Mouse (Mus musculus) central nervous system, embryonic 18 days (tissue): ENCODE results near the gene Ten1. TPM values are rescaled to one million over a fixed set of nuclear protein-coding genes. Genes with fewer than 3 reads are reported as not detected.

Experiments
- polyA plus RNA-seq: library from polyadenylated mRNA; depleted of rRNA; stranded (reverse); fragments of >200 nt; gene quantifications from 2 replicates; pipeline ENCODE4 v1.2.3, GENCODE M21; 2012; rRNA removed

Gene Ten1
- polyA plus RNA-seq, result 57.2 and 60.7 TPM in 2 replicates

GRCm38 (mm10) chr11:116198639-116199531, at the start of gene Ten1, which contains the start of gene Acox1:
Ten1 (plus strand) TSS chr11:116198855.
Acox1 (minus strand) TSS chr11:116199045.

GRCm38 (mm10) chr11:116167884-116168439, 30.7 kb upstream of the Ten1 start, which contains the start of gene Fbf1:
Fbf1 (minus strand) TSS chr11:116168166.

GRCm38 (mm10) chr11:116237742-116238395, 39.2 kb downstream of the Ten1 start, which contains the start of gene Evpl:
Evpl (minus strand) TSS chr11:116238077.

Other genes with a start within 250 kb of the Ten1 start
- 1.1 and 1.2 TPM in 2 replicates for gene Itgb4, start 224.1 kb upstream of the Ten1 start, polyA plus RNA-seq
- gene Galk1, start 186.1 kb upstream of the Ten1 start, polyA plus RNA-seq, result 36.4 TPM in 2 replicates
- gene H3f3b, start 170.9 kb upstream of the Ten1 start, polyA plus RNA-seq, result 867 and 875 TPM in 2 replicates
- gene Unk, start 168.5 kb upstream of the Ten1 start, polyA plus RNA-seq, result 48.3 and 48.5 TPM in 2 replicates
- 0.57 and 0.70 TPM in 2 replicates for gene Unc13d, start 120.9 kb upstream of the Ten1 start, polyA plus RNA-seq
- 132 and 148 TPM in 2 replicates for gene Wbp2, start 111.9 kb upstream of the Ten1 start, polyA plus RNA-seq
- gene Trim47, start 71.6 kb upstream of the Ten1 start, polyA plus RNA-seq, result 8.4 and 9.3 TPM in 2 replicates
- 3.0 and 3.3 TPM in 2 replicates for gene Trim65, start 67.7 kb upstream of the Ten1 start, polyA plus RNA-seq
- gene Mrpl38, start 60.0 kb upstream of the Ten1 start, polyA plus RNA-seq, result 31.1 and 35.5 TPM in 2 replicates
- gene Fbf1, start 30.7 kb upstream of the Ten1 start, polyA plus RNA-seq, result 150 and 152 TPM in 2 replicates
- gene Acox1, start 190 bp downstream of the Ten1 start, polyA plus RNA-seq, result 89.6 and 91.1 TPM in 2 replicates
- gene Evpl, start 39.2 kb downstream of the Ten1 start, polyA plus RNA-seq, result 0.95 and 1.3 TPM in 2 replicates
- gene Srp68, start 75.4 kb downstream of the Ten1 start, polyA plus RNA-seq, result 65.6 and 66.3 TPM in 2 replicates
- 0.21 and 0.25 TPM in 2 replicates for gene Galr2, start 82.1 kb downstream of the Ten1 start, polyA plus RNA-seq
- gene Exoc7, start 108.4 kb downstream of the Ten1 start, polyA plus RNA-seq, result 83.4 and 97.8 TPM in 2 replicates
- 12.1 and 16.5 TPM in 2 replicates for gene Foxj1, start 136.5 kb downstream of the Ten1 start, polyA plus RNA-seq
- 82.0 and 88.9 TPM in 2 replicates for gene Rnf157, start 214.2 kb downstream of the Ten1 start, polyA plus RNA-seq
- 119 and 147 TPM in 2 replicates for gene Ubald2, start 235.2 kb downstream of the Ten1 start, polyA plus RNA-seq